Mouse (Mus musculus) common myeloid progenitor, adult 5-6 weeks (primary cell): ENCODE measurements at regions not wholly inside any gene's neighbourhood (a gene's known extent, or its start where the extent isn't known, plus 50 kb on each side); places are given as distances from the start of the nearest gene placed in this dataset.
"Not testable (repeated sequence)": the region's sequence is repeated elsewhere in the genome, so short reads cannot be mapped to it uniquely, and the experiment has no call there.

Source experiments
- ATAC-seq: replicated peaks from 2 replicates; pipeline ENCODE4 v1.8.0; 2016; ENCODE audit warnings: low read depth, mild to moderate bottlenecking, moderate TSS enrichment, inconsistent platforms; ENCODE audit not compliant: poor library complexity, severe bottlenecking

DNA sequence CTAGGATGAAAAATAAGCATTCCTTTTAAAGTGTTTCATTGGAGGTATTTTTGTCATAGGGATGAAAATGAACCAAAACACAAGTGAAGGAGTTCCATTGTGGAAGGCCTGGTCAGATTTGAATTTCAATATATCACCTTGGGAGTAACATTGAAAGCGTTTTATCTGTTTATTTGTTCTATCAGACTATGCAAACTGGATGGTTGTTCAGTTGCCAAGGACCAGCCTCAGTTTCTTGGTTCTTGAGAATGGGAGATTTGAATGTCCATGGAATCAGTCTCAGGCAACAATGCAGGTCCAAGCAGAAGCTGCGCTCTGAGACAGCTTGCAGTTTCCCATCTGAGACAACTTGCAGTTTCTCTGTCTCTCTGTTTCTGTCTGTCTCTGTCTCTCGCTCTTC is 211.0 kb upstream of the Pfkp start:
- ATAC-seq, result no peak

DNA sequence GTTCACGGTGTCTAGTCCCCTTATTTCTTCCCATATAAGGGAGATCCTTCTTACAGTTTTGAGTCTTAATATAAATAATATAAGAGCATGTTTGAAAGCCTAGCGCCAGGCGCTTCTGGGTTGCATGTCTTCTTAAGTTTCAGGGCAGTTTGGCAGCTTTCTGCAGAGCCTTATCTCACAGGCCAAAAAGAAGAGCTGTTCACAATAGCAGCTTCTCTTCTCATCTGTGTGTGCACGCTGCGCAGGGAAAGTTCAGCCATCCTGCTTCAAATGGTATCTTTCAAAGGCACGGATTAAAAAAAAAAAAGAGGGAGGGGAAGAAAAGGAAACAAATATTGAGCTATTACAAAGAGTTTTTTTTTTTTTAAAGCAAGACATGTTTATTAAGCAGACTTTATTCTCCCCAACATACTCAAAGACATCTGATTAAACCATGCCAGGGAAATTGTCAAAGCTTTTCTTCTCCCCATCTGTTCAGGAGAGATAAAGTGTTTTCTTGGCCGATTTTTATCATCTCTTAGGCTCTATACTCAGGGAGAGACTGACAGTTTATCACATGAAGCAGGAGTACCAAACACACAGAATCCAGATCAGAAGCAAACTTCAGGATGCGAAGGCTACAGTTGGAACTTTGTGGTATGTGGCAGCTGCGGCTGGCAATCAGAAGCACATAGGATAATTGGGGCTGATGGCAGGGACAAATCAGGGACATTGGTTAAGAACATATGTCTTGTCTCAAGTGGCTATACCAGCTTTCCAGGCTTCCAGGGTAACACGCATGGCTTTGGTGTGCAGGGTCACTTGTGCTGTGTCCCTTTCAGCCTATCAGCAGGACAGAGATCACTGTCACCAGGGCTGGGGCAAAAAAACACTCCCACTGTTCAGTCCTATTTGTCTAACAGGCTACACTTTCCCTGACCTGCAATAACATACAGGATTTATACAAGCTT is 206.9 kb upstream of the Pfkp start:
- peak; percentile 68 for ATAC-seq

DNA sequence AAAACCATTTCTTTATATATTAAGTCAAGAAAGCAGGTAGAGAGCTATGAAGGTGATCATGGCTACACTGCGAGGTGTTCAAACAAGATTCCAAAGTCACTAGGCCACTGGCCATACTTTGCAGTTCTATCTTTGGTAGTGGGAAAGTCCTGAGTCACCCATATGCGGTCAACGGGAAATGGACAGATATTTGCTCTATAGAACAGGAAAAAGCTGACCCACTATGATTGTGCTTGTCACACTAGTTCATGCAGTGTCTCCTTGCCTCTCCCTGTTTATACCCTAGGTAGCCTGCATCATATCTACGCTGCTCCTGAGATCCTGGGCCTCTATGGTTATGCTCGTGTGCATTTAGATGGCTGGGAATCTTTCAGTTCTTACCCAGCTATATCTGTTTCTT is 188.9 kb upstream of the Pfkp start:
- peak; percentile 70 for ATAC-seq

DNA sequence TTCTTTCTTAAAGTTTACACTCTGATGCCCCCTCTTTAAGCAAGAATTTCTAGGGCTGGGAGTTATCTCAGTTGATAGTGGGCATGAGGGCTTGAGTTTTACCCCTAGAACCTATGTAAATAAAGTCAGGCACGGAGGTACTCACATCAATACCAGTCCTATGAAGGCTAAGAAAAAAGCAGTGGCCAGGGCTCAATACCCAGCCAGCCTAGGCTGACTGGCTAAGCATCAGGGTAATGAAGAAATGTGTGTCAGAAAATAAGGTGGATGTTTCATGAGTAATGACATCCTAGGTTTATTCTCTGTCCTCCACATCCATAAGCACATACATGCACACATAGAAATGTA is 188.5 kb upstream of the Pfkp start:
- ATAC-seq, result peak; percentile 37

DNA sequence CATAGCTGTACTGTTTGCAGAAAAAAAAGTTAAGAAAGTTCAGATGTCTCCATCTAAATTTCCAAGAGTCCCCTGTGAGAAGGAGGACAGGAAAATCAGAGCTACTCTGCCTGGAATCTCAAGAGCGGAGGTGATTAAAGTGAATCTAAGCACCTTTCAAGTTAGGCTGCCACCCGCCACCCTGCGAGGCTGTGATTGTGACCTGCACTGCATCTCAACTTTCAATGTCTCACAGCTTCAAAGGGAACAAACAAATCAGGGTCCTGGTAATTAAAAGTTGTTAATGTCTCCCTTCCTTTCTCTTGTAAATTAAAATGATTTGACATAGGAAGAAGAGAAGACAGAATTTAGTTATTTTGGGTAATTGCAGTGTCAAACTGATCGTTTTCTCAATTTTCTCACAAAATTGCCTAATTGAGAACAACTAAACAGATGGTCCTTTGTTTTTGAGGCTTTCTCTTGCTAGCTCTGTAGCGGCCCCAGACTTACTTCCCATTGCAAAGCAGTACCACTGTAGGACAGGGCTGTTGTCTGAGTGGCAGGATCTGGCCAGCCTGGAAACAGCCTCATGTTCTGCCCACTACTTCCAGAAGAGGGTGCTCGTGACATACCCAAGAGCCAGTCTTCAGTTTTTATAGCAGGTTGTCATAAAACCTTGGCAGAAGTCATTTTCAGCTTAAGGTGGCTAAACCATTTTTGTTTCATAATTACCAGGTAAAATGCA is 187.9 kb upstream of the Pfkp start:
- ATAC-seq, result peak; percentile 98

DNA sequence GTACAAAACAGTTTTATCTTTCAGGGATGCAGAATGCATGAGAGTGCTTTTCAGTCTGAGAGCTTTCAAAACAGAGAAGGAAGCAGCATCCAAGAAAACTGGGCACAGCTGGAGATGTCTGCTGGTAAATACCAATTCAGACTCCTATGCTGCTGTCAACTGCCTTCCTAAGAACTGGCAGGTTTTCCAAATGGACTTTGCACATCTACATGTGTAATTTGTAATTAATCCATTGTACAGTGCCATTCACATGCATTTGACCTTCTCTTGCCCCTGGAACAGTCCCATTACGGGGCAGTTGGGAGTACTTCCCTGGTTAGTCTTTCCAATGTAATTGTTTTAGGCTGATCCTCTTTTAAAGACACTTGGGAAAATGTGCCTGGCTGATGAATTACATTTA is 181.3 kb upstream of the Pfkp start:
- ATAC-seq, result no peak

DNA sequence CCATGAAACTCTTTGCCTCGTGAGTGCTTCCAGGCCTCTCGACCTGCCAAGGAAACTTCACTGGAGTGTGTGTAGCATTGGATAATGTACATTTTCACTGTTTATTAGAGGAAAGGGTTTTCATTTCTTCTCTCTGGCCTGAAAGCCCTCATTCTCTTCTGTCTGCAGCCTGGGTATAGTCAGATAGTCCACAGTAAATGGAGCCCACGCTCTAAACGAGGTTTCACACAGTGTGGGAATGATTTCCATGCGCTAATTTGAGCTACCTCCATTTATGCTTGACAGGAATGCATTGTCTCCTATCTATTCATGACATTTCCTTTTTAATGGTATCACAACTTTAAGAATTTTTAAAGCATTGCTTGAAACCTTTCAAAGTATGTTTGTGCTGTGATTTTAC is 180.8 kb upstream of the Pfkp start:
- no peak for ATAC-seq

DNA sequence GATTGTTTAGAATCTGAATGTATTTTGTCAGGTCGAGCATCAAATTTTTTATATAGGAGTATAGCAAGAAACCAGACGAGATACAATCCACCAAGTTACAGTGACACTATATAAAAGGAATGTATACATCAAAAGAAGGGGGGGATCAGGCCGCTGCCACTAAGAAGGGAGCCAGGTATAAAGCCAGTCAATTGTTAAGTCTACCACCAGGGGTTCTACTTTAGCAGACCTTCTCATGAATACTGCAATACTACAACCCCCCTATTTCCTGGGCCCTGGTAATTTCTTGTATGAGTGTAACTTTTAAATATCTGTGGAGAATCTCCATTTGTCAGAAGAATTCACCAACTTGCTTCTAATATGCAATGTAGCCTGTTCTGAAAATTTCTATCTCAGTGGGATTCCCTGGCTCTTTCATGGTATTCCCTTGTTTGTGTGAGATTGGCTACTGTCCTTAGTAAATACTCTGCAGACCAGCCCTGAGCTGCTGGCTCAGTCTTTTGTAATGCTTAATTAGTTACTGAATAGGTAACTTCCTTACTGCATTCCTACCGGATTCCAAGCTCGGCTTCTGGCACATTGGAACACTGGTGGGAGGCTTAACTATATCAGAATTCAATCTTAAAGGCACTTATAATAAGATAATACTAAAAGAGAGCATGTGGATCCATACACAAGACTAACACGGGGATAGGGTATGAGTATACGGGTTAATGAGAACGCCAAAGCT is 180.2 kb upstream of the Pfkp start:
- not testable (repeated sequence) for ATAC-seq

DNA sequence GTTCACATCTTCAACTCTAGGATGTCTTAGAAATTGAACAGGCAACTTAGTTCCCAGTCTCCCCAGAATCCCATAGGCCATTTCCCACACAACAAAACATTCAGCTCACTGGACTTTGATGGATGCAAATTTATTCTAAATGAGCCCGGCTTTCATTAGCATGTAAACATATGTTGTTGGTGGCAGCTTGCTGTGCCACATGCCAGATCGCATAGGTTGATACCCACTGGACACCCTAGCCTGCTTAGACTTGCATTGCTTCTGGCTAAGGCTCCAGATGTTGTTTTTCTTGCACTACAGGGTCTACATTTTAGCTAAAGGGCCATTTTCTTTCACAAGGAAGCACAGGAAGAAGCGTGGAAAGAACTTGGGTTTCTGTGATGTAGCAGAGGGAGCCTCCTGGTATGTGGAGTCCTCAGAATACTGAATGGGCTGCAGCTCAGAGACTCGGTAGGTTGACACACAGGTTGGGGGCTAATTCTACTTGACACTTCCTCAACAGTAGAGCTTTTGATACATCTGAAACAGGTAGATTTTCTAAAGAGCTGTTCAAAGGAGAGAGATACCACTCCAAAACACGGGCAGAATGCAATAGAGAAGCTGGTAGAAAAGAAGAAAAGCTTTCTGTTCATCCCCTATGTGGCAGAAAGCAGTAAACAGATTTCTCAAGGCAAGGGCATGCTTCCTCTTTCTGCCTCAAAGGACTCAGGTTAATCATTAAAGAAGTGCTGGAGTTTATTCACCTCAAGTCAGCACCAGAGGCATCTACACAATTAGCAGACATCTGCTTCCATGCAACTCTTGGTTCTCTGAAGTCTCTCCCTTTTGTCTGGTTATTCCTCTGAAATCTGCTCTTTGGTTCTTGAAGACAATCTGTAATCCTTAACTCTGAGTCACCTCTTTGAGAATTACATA is 153.9 kb upstream of the Pfkp start:
- ATAC-seq, result no peak

DNA sequence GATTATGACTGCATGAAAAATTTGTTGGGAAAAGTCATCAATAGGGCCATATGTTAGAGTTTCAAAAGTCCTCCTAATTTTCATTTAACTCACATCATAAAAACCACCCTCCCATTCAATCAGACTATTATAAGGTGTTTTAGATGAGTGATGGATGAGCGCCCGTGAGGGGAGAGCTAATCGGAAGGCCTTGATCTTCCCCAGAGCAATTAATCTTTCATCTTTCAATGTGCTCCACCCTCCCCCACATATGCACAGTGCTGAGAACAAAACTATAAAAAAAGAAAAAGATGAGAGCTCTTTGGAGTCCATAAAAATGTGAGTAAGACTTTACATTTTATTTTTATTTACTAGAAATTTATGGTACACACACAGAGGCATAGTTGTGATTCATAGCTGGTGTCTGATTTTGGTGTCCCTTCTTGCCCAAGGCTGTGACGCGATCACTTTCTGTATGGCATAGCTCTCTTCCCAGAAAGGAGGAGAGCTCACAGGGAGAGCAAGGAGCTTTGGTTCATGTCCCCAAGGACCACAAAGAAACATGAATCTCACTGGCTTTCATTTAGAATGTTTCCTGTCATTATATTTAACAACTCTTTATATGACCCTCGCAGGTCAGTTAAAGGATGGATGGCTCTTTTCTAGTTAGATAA is 119.5 kb upstream of the Pfkp start:
- no peak for ATAC-seq

DNA sequence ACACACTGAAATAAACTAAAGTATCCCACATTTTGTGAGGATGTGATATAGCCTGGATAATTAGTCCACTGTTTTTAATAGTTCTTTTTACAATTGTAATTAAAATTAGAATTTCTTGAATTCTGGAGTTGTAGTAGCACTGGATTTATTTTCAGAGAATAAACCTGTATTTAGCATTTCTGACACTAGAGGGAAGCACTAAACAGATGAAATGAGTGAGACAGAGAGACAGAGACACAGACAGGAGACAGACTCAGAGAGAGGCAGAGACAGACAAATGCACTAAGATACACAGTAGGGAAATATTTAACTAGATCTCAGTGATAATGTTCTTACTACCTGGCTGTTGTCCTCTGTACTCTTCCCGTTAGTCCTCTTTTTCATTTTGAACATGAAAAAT is 108.6 kb upstream of the Pfkp start:
- peak; percentile 63; the same call in 1 of the 2 replicates for ATAC-seq

DNA sequence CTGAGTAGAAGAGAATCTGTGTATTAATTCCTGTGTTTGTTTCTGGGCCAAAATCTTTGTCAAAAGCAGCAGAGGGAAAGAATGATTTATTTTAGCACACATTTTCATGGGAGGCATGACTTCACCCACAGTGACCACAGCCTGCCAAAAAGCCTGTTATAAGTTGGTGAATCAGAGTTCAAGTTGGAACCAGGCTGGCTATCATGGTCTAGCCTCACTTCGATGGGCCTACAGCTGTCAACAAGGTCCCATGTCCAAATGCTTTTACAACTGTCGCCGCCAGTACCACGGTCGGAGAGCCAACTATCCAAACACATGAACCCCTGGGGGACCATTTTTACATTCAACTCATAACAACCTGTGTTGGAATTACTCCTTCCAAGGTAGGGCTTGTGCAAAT is 103.0 kb upstream of the Pfkp start:
- no peak for ATAC-seq

DNA sequence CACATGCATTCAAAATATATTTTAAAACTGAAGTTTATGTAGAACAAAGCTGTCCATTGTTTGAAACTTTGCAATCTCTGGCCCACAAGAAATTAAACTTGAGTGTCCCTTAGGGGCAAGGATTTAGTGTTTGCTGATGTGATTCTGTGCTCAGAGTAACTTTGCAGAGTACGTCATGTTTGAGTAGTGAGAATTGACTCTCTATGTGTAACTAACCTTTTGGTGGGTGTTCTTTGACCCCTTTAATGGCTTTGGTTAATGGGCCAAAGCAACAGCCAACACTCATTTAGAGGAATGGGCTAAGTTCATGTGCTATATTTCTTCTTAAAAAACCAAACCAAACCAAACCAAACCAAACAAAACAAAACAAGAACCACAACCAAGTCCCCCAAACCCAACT is 102.6 kb upstream of the Pfkp start:
- no peak for ATAC-seq

DNA sequence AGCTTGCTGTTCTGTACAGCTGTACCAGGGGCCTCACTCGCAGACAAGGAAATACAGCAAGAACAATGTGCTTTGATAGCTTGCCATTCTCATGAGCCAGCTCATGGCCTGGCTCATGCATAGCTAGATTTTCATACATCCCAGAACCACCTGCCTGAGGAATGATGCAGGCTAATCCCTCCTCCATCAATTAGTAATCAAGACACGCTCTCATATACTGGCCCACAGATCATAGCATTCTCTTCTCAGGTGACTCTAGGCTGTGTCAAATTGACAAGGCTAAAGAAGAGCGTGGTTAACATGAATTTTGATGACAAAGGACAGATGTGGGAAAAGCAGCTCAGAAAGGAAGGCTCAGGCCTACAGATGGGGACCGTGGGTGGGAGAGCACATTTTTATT is 93.3 kb upstream of the Pfkp start:
- no peak for ATAC-seq

DNA sequence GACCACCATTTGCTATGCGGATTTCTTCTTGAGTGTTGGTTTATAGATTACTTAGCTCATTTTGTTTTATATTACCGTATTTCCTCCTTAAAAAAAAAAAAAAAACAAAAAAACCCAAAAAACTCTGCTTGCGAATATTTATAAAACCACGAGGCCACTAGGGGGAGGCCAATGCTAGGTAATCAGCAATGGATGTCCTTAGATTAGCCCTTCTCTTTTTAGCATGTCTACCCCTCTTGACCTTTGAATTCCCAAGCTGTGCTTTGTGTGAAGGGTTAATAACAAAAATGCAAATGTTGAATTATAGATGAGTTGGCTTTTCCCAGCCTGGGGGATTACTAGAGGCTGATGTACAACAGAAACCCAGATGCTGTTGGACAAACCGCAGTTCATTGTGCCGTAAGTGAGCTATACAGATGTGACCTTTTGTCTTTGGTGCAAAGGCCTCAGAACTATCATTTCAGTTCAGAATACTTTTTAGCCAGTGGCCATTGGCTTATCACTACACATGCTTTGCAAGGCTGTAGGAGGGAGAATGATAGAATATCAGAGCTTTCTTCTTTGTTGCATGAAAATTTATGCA is 88.5 kb upstream of the Pfkp start:
- no peak for ATAC-seq
